Mouse (Mus musculus) heart, postnatal 0 days (tissue): ENCODE data around the gene Zfp995.

Experiments
- CTCF ChIP-seq: IDR thresholded peaks from 2 replicates; pipeline ENCODE4 v1.5.1; 2016; ENCODE audit warnings: antibody characterized with exemption, control low read depth, low read depth
- EP300 ChIP-seq: IDR thresholded peaks from 2 replicates; pipeline ENCODE4 v1.6.1; 2016; ENCODE audit warnings: antibody characterized with exemption, low read depth

DNA sequence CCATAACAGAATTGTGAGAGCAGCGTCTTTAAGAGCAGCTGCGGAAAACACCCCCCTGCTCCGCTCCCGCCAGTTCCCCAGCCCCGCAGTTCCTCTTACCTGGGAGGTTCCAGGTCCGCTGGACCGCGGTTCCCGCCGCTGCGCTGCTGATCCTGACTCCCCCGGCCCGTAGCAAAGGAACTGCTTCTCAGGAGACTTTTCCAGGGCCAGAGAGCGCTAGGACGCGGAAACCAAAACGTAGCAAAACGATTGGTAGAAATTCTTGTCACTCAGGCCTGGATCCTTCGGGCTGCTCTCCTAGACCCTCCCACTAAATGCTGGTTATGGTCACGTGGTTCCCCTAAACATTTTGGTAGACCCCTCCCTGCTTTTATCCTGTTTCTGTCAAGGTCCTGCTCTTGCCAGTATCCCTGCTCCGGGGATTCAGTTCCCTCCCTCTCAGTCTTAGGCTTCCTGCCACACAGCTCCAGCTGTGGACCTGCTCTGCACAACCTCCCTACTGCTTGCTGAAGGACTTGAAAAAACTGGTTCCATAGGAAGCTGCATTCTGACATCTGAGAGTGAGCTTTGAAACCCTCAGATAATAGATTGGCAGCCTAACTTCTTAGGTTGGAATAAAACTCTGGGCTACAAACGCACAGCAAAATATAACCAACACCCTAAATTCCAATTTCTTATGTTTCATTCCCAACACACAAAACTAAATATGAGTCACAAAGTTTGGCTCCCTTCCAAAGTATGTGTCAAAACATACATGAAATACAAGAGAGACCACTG is 64.0 kb downstream of the Zfp995 start, which contains the start of gene Zfp820:
- TF ChIP-seq EP300 (no peak), CTCF (no peak)
